Mouse (Mus musculus) MEL (cell line): ENCODE measurements around the gene Timp2. TPM values are rescaled to one million over a fixed set of nuclear protein-coding genes. Genes with fewer than 3 reads are reported as not detected.

Experiments used
- DNase-seq: peaks from one replicate; pipeline ENCODE4 v3.0.0; 2011; ENCODE audit warnings: low read depth, low spot score
- H3K27ac ChIP-seq: 2 replicates; pipeline ENCODE4 v1.5.1; 2012; ENCODE audit warnings: low read depth, mild to moderate bottlenecking, control low read depth, low read length, moderate library complexity; ENCODE audit not compliant: control insufficient read depth
- H3K27me3 ChIP-seq, 2 experiments: fragments of 150-350 bp in 1 of 2; sonication (generic) in 1 of 2; 2 replicates each; pipeline ENCODE4 v1.6.1; 2012; ENCODE audit warnings: low read length in 2 of 2, mild to moderate bottlenecking in 2 of 2, improper control_type of control experiment in 1 of 2, moderate library complexity in 1 of 2; ENCODE audit not compliant: insufficient read depth in 2 of 2, control insufficient read depth in 1 of 2
- H3K36me3 ChIP-seq, 2 experiments: 2 replicates each; pipeline ENCODE4 v1.6.1; 2012 to 2014; ENCODE audit warnings: low read length in 2 of 2, improper control_type of control experiment in 1 of 2, inconsistent platforms in 1 of 2, mild to moderate bottlenecking in 1 of 2; ENCODE audit not compliant: insufficient read depth in 2 of 2, control insufficient read depth in 1 of 2
- H3K4me1 ChIP-seq, 2 experiments: fragments of 150-350 bp in 1 of 2; sonication (generic) in 1 of 2; 2 replicates each; pipeline ENCODE4 v1.6.1; 2012; ENCODE audit warnings: low read length in 2 of 2, improper control_type of control experiment in 1 of 2, mild to moderate bottlenecking in 1 of 2; ENCODE audit not compliant: insufficient read depth in 2 of 2, control insufficient read depth in 1 of 2
- H3K4me3 ChIP-seq, 2 experiments: fragments of 150-350 bp in 1 of 2; sonication (generic) in 1 of 2; 2 replicates each; pipeline ENCODE4 v1.5.1; 2012; ENCODE audit warnings: low read depth in 2 of 2, low read length in 2 of 2, mild to moderate bottlenecking in 2 of 2, moderate library complexity in 2 of 2, control low read depth in 1 of 2, improper control_type of control experiment in 1 of 2; ENCODE audit not compliant: control insufficient read depth in 1 of 2, insufficient read depth in 1 of 2
- H3K79me2 ChIP-seq: 2 replicates; pipeline ENCODE4 v1.6.1; 2012; ENCODE audit warnings: mild to moderate bottlenecking, low read length, moderate library complexity; ENCODE audit not compliant: control insufficient read depth, poor library complexity, insufficient read depth
- H3K9ac ChIP-seq: 2 replicates; pipeline ENCODE4 v1.6.1; 2012; ENCODE audit warnings: low read depth, mild to moderate bottlenecking, control low read depth, low read length, moderate library complexity; ENCODE audit not compliant: control insufficient read depth, poor library complexity, severe bottlenecking
- H3K9me3 ChIP-seq: fragments of 150-350 bp; sonication (generic); replicated peaks from 2 replicates; pipeline ENCODE4 v1.6.1; 2012; ENCODE audit warnings: mild to moderate bottlenecking, low read length, improper control_type of control experiment, moderate library complexity; ENCODE audit not compliant: insufficient read depth
- CHD1 ChIP-seq: IDR thresholded peaks from 2 replicates; pipeline ENCODE4 v1.6.1; 2012; ENCODE audit warnings: low read depth, mild to moderate bottlenecking, inconsistent platforms, low read length, improper control_type of control experiment
- CTCF ChIP-seq, 3 experiments: IDR thresholded peaks in 2 of 3; conservative IDR thresholded peaks in 1 of 3; 2 replicates each; pipeline ENCODE4 v1.5.1; 2011 to 2012; ENCODE audit warnings: low read length in 3 of 3, low read depth in 2 of 3, mild to moderate bottlenecking in 2 of 3, improper control_type of control experiment in 1 of 3, inconsistent platforms in 1 of 3, mixed read lengths in 1 of 3, moderate library complexity in 1 of 3; ENCODE audit not compliant: control insufficient read depth in 1 of 3, insufficient read depth in 1 of 3, poor library complexity in 1 of 3, severe bottlenecking in 1 of 3
- ELF1 ChIP-seq: IDR thresholded peaks from 2 replicates; pipeline ENCODE4 v1.6.1; 2014; ENCODE audit warnings: low read depth, mild to moderate bottlenecking, inconsistent platforms, low read length, improper control_type of control experiment, moderate library complexity
- EP300 ChIP-seq, 2 experiments: IDR thresholded peaks; 2 replicates each; pipeline ENCODE4 v1.6.1; 2011; ENCODE audit warnings: improper control_type of control experiment in 2 of 2, low read length in 2 of 2, low read depth in 1 of 2, mild to moderate bottlenecking in 1 of 2
- ETS1 ChIP-seq: IDR thresholded peaks from 2 replicates; pipeline ENCODE4 v1.6.1; 2012; ENCODE audit warnings: low read depth, mild to moderate bottlenecking, inconsistent platforms, low read length, improper control_type of control experiment, moderate library complexity
- GABPA ChIP-seq: IDR thresholded peaks from 2 replicates; pipeline ENCODE4 v1.6.1; 2012; ENCODE audit warnings: low read depth, mild to moderate bottlenecking, inconsistent platforms, low read length, improper control_type of control experiment, moderate library complexity
- GATA1 ChIP-seq: IDR thresholded peaks from 2 replicates; pipeline ENCODE4 v1.6.1; 2011; ENCODE audit warnings: low read depth, low read length, improper control_type of control experiment
- KAT2A ChIP-seq: conservative IDR thresholded peaks from 2 replicates; pipeline ENCODE4 v1.6.1; 2012; ENCODE audit warnings: low read depth, low read length, improper control_type of control experiment, inconsistent platforms
- MAX ChIP-seq: IDR thresholded peaks from 2 replicates; pipeline ENCODE4 v1.6.1; 2011; ENCODE audit warnings: low read length, improper control_type of control experiment
- MAZ ChIP-seq: IDR thresholded peaks from 2 replicates; pipeline ENCODE4 v1.6.1; 2012; ENCODE audit warnings: low read depth, mild to moderate bottlenecking, inconsistent platforms, low read length, improper control_type of control experiment
- MXI1 ChIP-seq: IDR thresholded peaks from 2 replicates; pipeline ENCODE4 v1.6.1; 2011; ENCODE audit warnings: mild to moderate bottlenecking, low read depth, low read length, improper control_type of control experiment
- MYC ChIP-seq: IDR thresholded peaks from 2 replicates; pipeline ENCODE4 v1.6.1; 2011; ENCODE audit warnings: low read depth, mild to moderate bottlenecking, low read length, improper control_type of control experiment, moderate library complexity
- NRF1 ChIP-seq: IDR thresholded peaks from 2 replicates; pipeline ENCODE4 v1.6.1; 2014; ENCODE audit warnings: low read depth, mild to moderate bottlenecking, inconsistent platforms, low read length, improper control_type of control experiment, moderate library complexity; ENCODE audit not compliant: poor library complexity, insufficient read depth, severe bottlenecking
- POLR2AphosphoS5 ChIP-seq: IDR thresholded peaks from 2 replicates; pipeline ENCODE4 v1.6.1; 2012; ENCODE audit warnings: low read depth, borderline replicate concordance, mild to moderate bottlenecking, inconsistent platforms, low read length, moderate library complexity, mixed read lengths
- RCOR1 ChIP-seq: IDR thresholded peaks from 2 replicates; pipeline ENCODE4 v1.6.1; 2012; ENCODE audit warnings: low read depth, mild to moderate bottlenecking, inconsistent platforms, low read length, improper control_type of control experiment
- SIN3A ChIP-seq: IDR thresholded peaks from 2 replicates; pipeline ENCODE4 v1.6.1; 2012; ENCODE audit warnings: low read length, improper control_type of control experiment, inconsistent platforms
- TAL1 ChIP-seq: IDR thresholded peaks from 2 replicates; pipeline ENCODE4 v1.6.1; 2012; ENCODE audit warnings: mild to moderate bottlenecking, inconsistent platforms, low read length, moderate library complexity, mixed read lengths
- TCF12 ChIP-seq: IDR thresholded peaks from 2 replicates; pipeline ENCODE4 v1.6.1; 2014; ENCODE audit warnings: low read depth, mild to moderate bottlenecking, inconsistent platforms, low read length, improper control_type of control experiment, moderate library complexity
- UBTF ChIP-seq: IDR thresholded peaks from 2 replicates; pipeline ENCODE4 v1.6.1; 2012; ENCODE audit warnings: low read depth, mild to moderate bottlenecking, inconsistent platforms, low read length, improper control_type of control experiment, moderate library complexity, borderline replicate concordance; ENCODE audit not compliant: insufficient read depth
- ZKSCAN1 ChIP-seq: IDR thresholded peaks from 2 replicates; pipeline ENCODE4 v1.6.1; 2012; ENCODE audit warnings: low read depth, mild to moderate bottlenecking, inconsistent platforms, low read length, improper control_type of control experiment, moderate library complexity
- ZMIZ1 ChIP-seq: IDR thresholded peaks from 2 replicates; pipeline ENCODE4 v1.6.1; 2012; ENCODE audit warnings: low read depth, mild to moderate bottlenecking, inconsistent platforms, low read length, improper control_type of control experiment, moderate library complexity
- polyA plus RNA-seq, 2 experiments: library from polyadenylated mRNA; stranded (reverse) in 1 of 2; unstranded in 1 of 2; fragments of >175 nt in 1 of 2; fragments of >200 nt in 1 of 2; gene quantifications; 2 replicates each; pipeline versions ENCODE4 v1.2.1 to v1.2.4; 2012; ENCODE audit warnings: low replicate concordance in 2 of 2, low read depth in 1 of 2; ENCODE audit not compliant: insufficient read length in 2 of 2, insufficient read depth in 1 of 2, missing spikeins in 1 of 2
- total RNA-seq: library from RNA; depleted of rRNA; stranded (reverse); fragments of 300-350 nt; gene quantifications from 2 replicates; pipeline ENCODE4 v1.2.3, GENCODE M21; 2012

Timp2 gene
- total and polyA plus RNA-seq, 3 experiments, result not detected

DNA sequence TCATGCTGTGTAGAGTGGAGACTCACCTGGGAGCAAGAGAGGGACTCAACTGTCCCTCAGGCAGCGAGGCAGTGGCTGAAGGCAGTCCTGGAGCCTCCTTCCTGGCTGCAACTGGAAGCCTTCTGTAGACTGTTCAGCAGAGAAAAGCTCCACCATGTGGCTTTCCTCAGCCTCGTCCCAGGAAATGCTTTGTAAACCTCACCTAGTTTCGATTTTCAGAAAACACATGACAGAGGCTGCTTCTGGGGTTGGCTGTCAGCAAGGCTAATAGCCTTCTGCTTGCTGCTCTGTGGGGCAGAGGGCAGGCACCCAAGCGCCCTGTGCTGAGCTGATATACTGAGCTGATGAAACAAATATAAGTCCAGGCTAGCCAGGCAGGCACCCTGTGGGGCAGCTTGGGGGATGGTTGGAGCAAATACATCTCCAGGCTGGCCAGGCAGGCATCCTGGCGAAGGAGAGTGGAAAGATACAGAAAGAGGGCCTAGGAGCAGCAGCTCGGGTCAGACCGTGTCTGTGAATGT lies 46.3 kb upstream of the Timp2 start, which contains the start of gene Lgals3bp:
Gene Lgals3bp, minus strand, starts transcription at position 333 of the 521 bp plus-strand sequence.
- H3K27ac ChIP-seq, result peak within 1 kb of the TSS; percentile 49
- peaks cover 10 to 24% of the 10 kb centered on the region in 2 experiments for H3K4me1 ChIP-seq
- TF ChIP-seq MAX, result peak; percentile 22; the same call in 1 of the 2 replicates
- TF ChIP-seq GATA1, result no peak
- H3K79me2 ChIP-seq, result no peaks in the 10 kb centered on the region
- H3K4me3 ChIP-seq, result no peak within 1 kb of the TSS; a peak in 1 of 4 replicates
- peaks cover 0 to 21% of the 10 kb centered on the region in 2 experiments; a peak in 2 of 4 replicates for H3K36me3 ChIP-seq
- peak within 1 kb of the TSS; percentile 29 for H3K9ac ChIP-seq
- DNase-seq, result peak; percentile 36
- H3K27me3 ChIP-seq, result no peaks in the 10 kb centered on the region
- H3K9me3 ChIP-seq, result no peaks in the 10 kb centered on the region

DNA sequence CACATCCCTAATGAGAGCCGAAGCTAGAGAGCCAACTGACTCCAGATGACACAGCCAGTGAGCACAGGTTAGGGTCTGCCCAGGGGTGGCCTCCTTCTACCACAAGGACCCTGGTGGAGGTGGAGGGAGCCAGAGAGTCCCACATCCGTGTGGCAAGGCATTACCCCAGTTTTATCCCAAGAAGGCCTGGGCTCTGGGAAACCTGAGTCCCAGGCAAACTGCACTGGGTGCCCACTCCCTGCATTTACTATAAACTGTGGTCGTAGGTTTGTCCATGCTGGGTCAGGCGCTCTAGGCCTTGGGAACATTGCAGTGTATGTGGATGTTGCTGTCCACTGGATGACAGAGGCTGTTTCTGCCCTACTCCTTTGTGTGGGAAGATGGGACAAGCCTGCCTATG lies 45.7 kb upstream of the Timp2 start:
- Histone ChIP-seq H3K9me3 (no peaks in the 10 kb centered on the region), H3K79me2 (no peaks in the 10 kb centered on the region), H3K27ac (peak overlapping the region; percentile 49; the same call in 1 of the 2 replicates), H3K27me3 (no peaks in the 10 kb centered on the region), H3K4me3 (no peak overlapping the region), H3K4me1 (peaks cover 10 to 24% of the 10 kb centered on the region in 2 experiments), H3K36me3 (peaks cover 0 to 21% of the 10 kb centered on the region in 2 experiments; a peak in 2 of 4 replicates), H3K9ac (peak overlapping the region; percentile 18; the same call in 1 of the 2 replicates)
- no peak for TF ChIP-seq ZKSCAN1
- TF ChIP-seq ZMIZ1, result no peak
- no peak for TF ChIP-seq CTCF (IDR thresholded peaks at IDR 0.05 in 2 of 3, conservative IDR thresholded peaks at IDR 0.05 in 1 of 3; ENCODE audit: control insufficient read depth in 1 of 3, insufficient read depth in 1 of 3, low read depth in 2 of 3, low read length in 3 of 3, poor library complexity in 1 of 3, severe bottlenecking in 1 of 3)
- TF ChIP-seq EP300 (IDR thresholded peaks at IDR 0.05; ENCODE audit: low read depth in 1 of 2, low read length in 2 of 2), result no peak
- no peak for TF ChIP-seq CHD1
- no peak for TF ChIP-seq MAZ
- TF ChIP-seq ETS1, result no peak
- DNase-seq, result no peak

DNA sequence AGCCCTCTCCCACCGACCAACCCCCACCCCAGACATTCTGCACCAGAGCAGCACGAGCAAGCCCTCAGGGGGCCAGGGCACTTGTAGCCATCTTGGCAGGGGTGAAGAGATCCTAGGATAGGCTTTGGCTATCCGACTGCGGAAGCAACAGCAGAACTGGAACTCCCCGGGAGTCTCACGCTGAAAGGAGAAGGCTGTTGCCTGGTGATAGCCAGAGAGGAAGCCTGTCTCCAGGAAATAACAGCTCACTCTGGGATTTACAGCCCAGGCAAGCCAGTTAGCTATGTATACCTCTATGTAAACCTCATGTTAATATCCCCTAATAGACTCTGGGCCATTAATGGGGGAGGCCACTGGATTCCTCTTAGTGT lies 45.0 kb upstream of the Timp2 start:
- no peaks in the 10 kb centered on the region for H3K27me3 ChIP-seq
- H3K79me2 ChIP-seq, result no peaks in the 10 kb centered on the region
- DNase-seq, result peak; percentile 81
- peaks cover 0 to 21% of the 10 kb centered on the region in 2 experiments; a peak in 2 of 4 replicates for H3K36me3 ChIP-seq
- H3K4me3 ChIP-seq, result peak overlapping the region; percentile 11 to 25; a peak in 1 of 4 replicates
- H3K27ac ChIP-seq, result peak overlapping the region; percentile 70
- H3K9me3 ChIP-seq, result no peaks in the 10 kb centered on the region
- peak overlapping the region; percentile 18 for H3K9ac ChIP-seq
- peaks cover 10 to 24% of the 10 kb centered on the region in 2 experiments for H3K4me1 ChIP-seq
- no peak for TF ChIP-seq GABPA
- peak; percentile 58 for TF ChIP-seq GATA1
- TF ChIP-seq KAT2A, result no peak
- peak; percentile 68 to 79 for TF ChIP-seq EP300 (IDR thresholded peaks at IDR 0.05; ENCODE audit: low read depth in 1 of 2, low read length in 2 of 2)
- TF ChIP-seq ELF1, result peak; percentile 49; the same call in 1 of the 2 replicates
- TF ChIP-seq MYC, result no peak
- no peak for TF ChIP-seq MXI1
- TF ChIP-seq UBTF, result no peak
- TF ChIP-seq TCF12, result peak; percentile 79
- peak; percentile 88 for TF ChIP-seq TAL1
- no peak for TF ChIP-seq POLR2AphosphoS5
- no peak for TF ChIP-seq SIN3A
- TF ChIP-seq RCOR1, result peak; percentile 53; the same call in 1 of the 2 replicates
- TF ChIP-seq NRF1, result no peak
